Mouse (Mus musculus): ENCODE measurements around the gene 1700003F12Rik.

1700003F12Rik gene

GRCm38 (mm10) chr2:154546711-154547110, at the start of gene 1700003F12Rik:
1700003F12Rik (plus strand) TSS chr2:154547085.
- DNase-seq = no peak

- no peak for DNase-seq
Measured at GRCm38 (mm10) chr2:154498571-154498970, 48.3 kb upstream of the 1700003F12Rik start.

- no peak for DNase-seq
Measured at GRCm38 (mm10) chr2:154499717-154500247, 47.1 kb upstream of the 1700003F12Rik start.

- DNase-seq = no peak
Measured at GRCm38 (mm10) chr2:154500758-154501157, 46.1 kb upstream of the 1700003F12Rik start.

- DNase-seq = no peak
Measured at GRCm38 (mm10) chr2:154507076-154507475, 39.8 kb upstream of the 1700003F12Rik start.

GRCm38 (mm10) chr2:154507566-154508283, 39.2 kb upstream of the 1700003F12Rik start:
- peak; percentile 24 for DNase-seq

- no peak for DNase-seq
Measured at GRCm38 (mm10) chr2:154508450-154508849, 38.4 kb upstream of the 1700003F12Rik start.

- DNase-seq = no peak
Measured at GRCm38 (mm10) chr2:154510141-154510540, 36.7 kb upstream of the 1700003F12Rik start.

- no peak for DNase-seq
Measured at GRCm38 (mm10) chr2:154516944-154517343, 29.9 kb upstream of the 1700003F12Rik start.

GRCm38 (mm10) chr2:154517424-154517823, 29.5 kb upstream of the 1700003F12Rik start:
- DNase-seq = no peak

GRCm38 (mm10) chr2:154521449-154521848, 25.4 kb upstream of the 1700003F12Rik start:
- DNase-seq = no peak

- DNase-seq = no peak
Measured at GRCm38 (mm10) chr2:154522334-154522733, 24.6 kb upstream of the 1700003F12Rik start.

GRCm38 (mm10) chr2:154525285-154525684, 21.6 kb upstream of the 1700003F12Rik start:
- DNase-seq = no peak

GRCm38 (mm10) chr2:154526531-154526930, 20.4 kb upstream of the 1700003F12Rik start:
- DNase-seq = no peak

- no peak for DNase-seq
Measured at GRCm38 (mm10) chr2:154532888-154533287, 14.0 kb upstream of the 1700003F12Rik start.

- DNase-seq = no peak
Measured at GRCm38 (mm10) chr2:154534704-154535270, 12.1 kb upstream of the 1700003F12Rik start.

GRCm38 (mm10) chr2:154538310-154538709, 8.6 kb upstream of the 1700003F12Rik start:
- no peak for DNase-seq

GRCm38 (mm10) chr2:154538710-154539109, 8.2 kb upstream of the 1700003F12Rik start:
- no peak for DNase-seq

- DNase-seq = peak; percentile 54
Measured at GRCm38 (mm10) chr2:154539720-154540119, 7.2 kb upstream of the 1700003F12Rik start.

GRCm38 (mm10) chr2:154541630-154542029, 5.3 kb upstream of the 1700003F12Rik start:
- no peak for DNase-seq

- DNase-seq = no peak
Measured at GRCm38 (mm10) chr2:154543567-154544347, 3.1 kb upstream of the 1700003F12Rik start.

- DNase-seq = peak; percentile 20
Measured at GRCm38 (mm10) chr2:154548688-154549087, 1.8 kb downstream of the 1700003F12Rik start.

GRCm38 (mm10) chr2:154549127-154549885, 2.4 kb downstream of the 1700003F12Rik start:
- peak; percentile 80 for DNase-seq

Data from kidney, postnatal 14 days (tissue).